Mouse (Mus musculus): Measurements from ENCODE around the gene Ubox5.
A peak's percentile ranks its signal among the peaks of the same experiment; 100 is the strongest.
"Not testable (repeated sequence)": the region's sequence is repeated elsewhere in the genome, so short reads cannot be mapped to it uniquely, and the experiment has no call there.

The Ubox5 gene

DNA sequence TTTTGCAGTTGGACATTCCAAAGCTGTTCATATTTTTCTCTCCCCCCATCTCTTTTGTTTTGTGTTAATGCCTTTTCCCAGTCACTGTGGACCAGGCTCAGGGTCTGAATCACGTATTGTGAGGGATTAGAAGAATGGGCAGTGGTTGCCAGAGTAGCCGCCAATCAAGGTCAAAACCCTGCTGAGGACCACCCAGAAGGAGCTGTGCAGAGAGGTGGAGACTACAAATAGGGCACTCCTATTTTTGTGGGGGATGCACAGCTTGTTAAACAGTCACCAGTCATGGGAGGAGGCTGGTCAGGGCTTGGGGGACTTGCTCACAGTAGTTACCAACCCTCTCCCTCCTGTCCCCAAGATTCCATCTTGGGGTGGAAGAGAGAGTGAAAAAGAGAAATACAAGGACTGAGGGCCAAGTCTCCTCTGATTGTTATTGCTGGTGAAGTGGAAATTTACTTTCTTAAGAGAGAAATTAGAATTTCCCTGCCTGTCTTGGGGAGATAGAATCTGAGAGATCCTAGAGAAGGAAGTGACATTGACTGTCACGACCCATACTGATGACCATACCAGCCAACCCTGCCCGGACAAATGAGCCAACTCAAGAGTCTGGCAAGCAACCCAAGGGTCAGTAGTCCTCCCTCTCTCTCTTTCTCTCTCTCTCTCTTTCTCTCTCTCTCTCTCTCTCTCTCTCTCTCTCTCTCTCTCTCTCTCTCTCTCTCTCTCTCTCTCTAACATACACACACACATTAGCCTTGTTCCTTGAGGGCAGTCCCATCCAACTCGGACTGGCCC is 3.2 kb upstream of the Ubox5 start:
- DNase-seq: no peak

- DNase-seq: no peak
Measured at GRCm38 (mm10) chr2:130632416-130632815, 2.6 kb upstream of the Ubox5 start.

- DNase-seq: no peak
Measured at GRCm38 (mm10) chr2:130629080-130629838, 579 bp downstream of the Ubox5 start.

- no peak for DNase-seq
Measured at GRCm38 (mm10) chr2:130628424-130628823, 1.4 kb downstream of the Ubox5 start.

DNA sequence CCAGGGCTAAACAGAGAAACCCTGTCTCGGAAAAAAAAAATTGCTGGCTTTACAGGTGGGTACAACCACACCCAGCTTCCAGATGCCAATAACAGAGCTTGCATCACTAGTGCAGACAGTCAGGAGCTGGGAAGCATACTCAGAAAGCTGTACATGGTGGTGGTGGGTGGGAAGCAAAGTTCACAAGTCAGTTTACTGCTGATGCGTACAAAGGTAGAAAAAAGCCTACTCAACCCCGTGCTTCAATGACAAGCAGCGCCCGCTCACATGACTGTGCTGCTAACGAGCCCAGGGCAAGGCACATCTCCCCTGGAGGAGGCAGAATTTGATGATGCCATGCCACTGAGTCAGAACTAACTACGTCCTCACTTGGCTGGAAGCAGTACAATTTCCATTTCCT is 10.9 kb downstream of the Ubox5 start:
- DNase-seq: no peak

GRCm38 (mm10) chr2:130613091-130613490 is 16.7 kb downstream of the Ubox5 start:
- no peak for DNase-seq

DNA sequence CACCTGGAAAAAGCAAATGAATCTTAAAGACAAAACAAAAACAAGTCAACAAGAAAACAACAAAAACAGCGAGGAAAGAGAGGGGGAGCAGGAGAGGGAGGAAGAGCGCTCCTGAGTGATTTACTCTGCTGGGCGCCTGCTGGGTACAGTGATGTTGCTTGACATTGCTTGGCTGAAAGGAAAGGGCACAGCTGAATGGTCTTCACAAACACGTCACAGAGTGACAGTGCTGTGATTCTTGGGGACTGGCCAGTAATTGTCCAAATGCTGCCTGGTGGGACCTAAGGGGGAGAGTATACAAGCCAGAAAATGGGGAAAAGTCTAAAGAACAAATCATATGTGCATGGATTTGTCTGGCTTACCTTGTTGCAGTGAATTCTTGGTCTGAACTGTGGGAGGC is 27.6 kb downstream of the Ubox5 start:
- DNase-seq: no peak

DNA sequence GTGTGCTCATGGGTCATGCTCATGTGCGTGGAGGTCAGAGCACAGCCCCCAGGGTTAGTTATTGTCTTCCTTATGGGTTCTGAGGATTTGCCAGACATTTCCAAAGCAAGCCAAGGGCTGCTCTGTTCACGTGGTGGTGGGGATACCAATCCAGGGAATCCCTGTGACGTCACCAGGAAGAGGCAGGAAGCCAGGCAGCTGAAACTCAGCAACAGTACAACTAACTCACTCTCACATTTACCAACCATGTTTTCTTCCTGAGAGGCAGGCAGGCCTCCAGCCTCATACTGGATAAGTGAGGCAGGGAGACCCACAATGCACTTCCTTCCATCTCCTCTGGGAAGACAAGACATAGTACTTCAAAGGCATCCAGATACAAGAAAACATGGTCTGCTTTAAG is 31.4 kb downstream of the Ubox5 start:
- peak; percentile 93 for DNase-seq

DNA sequence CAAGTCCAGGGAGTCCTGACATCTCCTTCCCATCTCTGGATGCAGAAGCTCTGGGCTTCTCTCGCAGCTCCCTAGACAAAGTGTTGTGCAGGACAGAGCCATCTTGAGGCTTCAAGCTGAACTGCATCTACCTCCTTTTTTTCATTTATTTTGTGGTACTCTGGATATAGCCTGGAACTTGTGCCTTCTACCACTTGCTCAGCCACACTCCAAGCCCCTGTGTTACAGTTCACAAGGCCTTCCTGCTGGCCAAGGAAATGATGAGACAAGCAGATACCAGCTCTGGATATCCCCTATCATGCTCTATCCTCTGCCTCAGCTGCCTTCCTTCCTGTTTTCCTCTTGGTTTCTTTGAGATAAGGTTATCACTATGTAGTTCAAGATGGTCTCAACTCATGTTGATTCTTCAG is 32.2 kb downstream of the Ubox5 start:
- DNase-seq: no peak

- no peak for DNase-seq
Measured at GRCm38 (mm10) chr2:130595596-130595995, 34.2 kb downstream of the Ubox5 start.

- DNase-seq: no peak
Measured at GRCm38 (mm10) chr2:130591016-130591415, 38.8 kb downstream of the Ubox5 start.

- peak; percentile 87 for DNase-seq
Measured at GRCm38 (mm10) chr2:130589761-130590160, 40.1 kb downstream of the Ubox5 start.

- peak; percentile 90 for DNase-seq
Measured at GRCm38 (mm10) chr2:130589157-130589556, 40.7 kb downstream of the Ubox5 start.

- no peak for DNase-seq
Measured at GRCm38 (mm10) chr2:130588373-130588772, 41.5 kb downstream of the Ubox5 start.

DNA sequence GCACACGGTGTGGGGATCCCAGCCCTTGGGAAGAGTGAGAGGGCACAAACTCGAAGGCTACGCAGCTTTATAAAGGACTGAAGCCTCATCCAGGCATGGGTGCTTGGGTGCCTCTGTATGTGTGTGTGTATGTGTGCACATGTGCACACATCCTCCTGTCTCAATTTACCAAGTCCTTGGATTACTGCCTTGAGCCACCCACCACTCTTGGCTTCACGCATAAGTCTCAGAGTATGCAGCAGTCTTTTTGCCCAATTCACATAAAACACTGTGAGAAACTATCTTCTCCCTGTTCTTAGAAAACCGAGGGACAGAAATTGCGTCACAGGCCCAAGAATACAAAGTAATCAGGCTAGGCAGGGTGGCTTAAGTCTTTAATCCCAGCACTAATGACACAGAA is 43.8 kb downstream of the Ubox5 start:
- no peak for DNase-seq

GRCm38 (mm10) chr2:130583902-130584560 is 45.8 kb downstream of the Ubox5 start:
- DNase-seq: peak; percentile 94

DNA sequence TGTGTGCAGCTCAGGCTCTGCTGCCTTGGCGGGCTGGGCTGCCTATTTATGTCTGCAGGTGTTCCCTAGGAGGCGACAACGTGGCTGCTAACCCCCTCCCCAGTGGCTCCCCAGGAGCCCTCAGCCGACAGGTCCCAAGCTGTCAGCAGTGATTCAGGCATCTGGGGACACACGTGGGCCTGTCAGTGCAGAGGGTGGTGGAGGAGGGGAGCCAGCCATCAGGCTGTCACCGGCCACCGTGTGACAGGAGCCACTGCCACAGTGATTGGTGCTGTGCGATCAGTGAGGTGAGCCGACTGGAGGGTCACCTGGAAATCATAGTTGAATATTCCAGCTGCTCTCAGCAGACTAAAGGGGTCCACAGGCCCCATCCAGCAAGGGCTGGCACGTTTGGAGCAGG is 47.3 kb downstream of the Ubox5 start, which contains the start of gene Avp:
TSS of gene Avp (minus strand) at position 3 of the 400 bp plus-strand sequence.
- peak; percentile 94 for DNase-seq

DNA sequence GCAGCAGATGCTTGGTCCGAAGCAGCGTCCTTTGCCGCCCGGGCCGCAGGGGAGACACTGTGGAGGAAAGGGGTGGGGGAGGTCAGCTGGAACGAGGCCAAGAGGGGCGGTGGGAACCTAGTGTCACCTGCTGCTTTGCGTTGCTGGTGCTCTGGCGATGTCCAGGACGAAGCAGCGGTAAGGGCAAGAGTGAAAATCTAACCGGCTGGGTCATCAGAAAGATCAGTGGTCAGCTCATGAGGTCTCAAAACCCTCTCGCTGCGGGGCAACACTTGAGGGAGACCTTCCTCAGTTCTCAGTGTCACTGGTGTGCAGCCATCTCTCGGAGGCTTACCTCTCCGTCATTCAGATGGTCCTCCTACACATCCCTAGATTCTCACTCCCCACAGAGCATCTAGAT is 48.6 kb downstream of the Ubox5 start:
- DNase-seq: no peak

DNA sequence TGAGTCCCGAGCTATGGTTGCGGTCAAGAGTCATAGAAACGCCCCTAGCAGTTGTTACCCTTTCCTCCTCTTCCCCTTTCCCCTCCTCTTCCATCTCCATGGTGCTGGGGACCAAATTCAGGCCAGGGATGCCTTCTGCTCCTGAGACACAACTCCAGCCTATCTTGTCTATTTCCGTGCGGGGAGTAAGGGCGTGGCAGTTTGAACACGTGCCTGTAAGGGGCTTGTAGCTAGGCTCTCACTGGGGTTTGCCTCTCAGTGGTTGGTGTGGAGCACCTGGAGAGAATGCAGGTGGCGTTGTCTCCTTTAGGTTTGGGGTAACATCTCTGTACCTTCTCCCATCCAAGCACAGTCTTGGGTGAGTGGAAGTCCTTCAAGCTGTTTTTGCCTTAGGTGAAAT is 50.0 kb downstream of the Ubox5 start:
- no peak for DNase-seq

- no peak for DNase-seq
Measured at GRCm38 (mm10) chr2:130578148-130578547, 51.7 kb downstream of the Ubox5 start.

DNA sequence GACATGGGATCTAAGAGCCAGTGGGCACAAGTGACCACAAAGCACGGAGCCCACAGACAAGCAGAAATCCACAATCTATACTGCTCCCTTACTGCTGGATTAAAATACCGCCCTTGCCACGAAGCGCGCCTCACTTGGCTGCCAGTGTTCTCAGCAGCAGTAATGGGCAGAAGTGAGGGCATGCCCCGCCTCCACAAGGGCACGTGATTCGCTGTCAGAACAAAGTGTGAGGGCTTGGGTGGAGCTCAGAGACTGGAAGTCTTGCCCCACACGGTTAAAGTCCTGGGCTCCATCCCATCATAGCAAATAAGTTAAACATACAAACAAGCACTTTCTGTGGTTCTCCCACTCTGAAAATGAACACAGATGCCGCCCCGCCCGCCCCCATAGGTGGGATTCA is 52.2 kb downstream of the Ubox5 start:
- peak; percentile 92 for DNase-seq

- no peak for DNase-seq
Measured at GRCm38 (mm10) chr2:130577021-130577420, 52.8 kb downstream of the Ubox5 start.

GRCm38 (mm10) chr2:130576564-130576963 is 53.3 kb downstream of the Ubox5 start:
- not testable (repeated sequence) for DNase-seq

- no peak for DNase-seq
Measured at GRCm38 (mm10) chr2:130575873-130576272, 54.0 kb downstream of the Ubox5 start, which contains the start of gene Oxt. TSS of gene Oxt (plus strand) at chr2:130576173.

All from heart, adult 11 months (tissue).